Mouse (Mus musculus) inflammation-experienced regulatory T-cells, adult 16 weeks (primary cell): Measurements from ENCODE around the gene Zfp985. TPM values are rescaled to one million over a fixed set of nuclear protein-coding genes. Genes with fewer than 3 reads are reported as not detected.

Experiments
- polyA plus RNA-seq: library from polyadenylated mRNA; unstranded; fragments of 100-300 nt; shearing (Covaris generic); gene quantifications from one replicate; pipeline ENCODE4 v1.2.1, GENCODE M21; 2017

Zfp985 gene
- 1.4 TPM for polyA plus RNA-seq

DNA sequence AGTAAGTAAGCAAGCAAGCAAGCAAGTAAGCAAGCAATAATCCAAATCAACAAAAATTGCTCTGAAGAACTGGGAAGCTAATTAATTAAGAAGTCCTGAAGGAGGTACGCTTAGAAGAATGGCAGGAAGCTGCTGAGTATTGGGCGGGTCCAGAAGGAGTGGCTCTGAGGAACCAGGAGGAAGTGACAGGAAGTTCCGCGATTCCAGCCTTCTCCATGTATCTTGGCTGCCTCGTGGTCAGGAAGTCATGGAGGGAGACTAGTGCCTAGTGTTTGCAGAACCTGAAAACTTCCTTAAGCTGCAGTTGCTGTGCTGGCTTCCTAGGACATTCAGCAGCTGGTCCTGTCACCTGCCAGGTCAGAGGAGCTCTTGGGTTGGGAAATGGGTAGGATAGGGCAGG, at the start of gene Zfp985:
Zfp985 (plus strand) TSS at position 207 of the 400 bp plus-strand sequence.

DNA sequence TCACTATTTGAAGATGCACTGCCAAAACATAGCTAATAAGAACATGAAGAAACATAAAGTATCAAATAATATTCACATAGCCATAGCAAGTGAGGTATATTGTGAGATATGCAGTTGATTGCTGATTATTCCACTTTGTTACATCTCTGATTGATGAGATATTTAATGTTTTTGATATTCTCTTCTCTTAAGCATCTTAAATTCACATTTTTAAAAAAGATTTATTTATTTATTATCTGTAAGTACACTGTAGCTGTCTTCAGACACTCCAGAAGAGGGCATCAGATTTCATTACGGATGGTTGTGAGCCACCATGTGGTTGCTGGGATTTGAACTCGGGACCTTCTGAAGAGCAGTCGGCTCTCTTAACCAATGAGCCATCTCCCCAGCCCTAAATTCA, 13.2 kb upstream of the Zfp985 start, which contains the start of gene Gm16503:
Gm16503 (plus strand) TSS at position 301 of the 400 bp plus-strand sequence.

Other genes starting within 250 kb of the Zfp985 start
- 0.34 TPM for gene Zfp988, start 247.6 kb upstream of the Zfp985 start, polyA plus RNA-seq
- gene Zfp978, start 192.0 kb upstream of the Zfp985 start, polyA plus RNA-seq = not detected
- gene Zfp982, start 60.9 kb upstream of the Zfp985 start, polyA plus RNA-seq = 0.49 TPM
- gene Gm16503, start 13.1 kb upstream of the Zfp985 start, polyA plus RNA-seq = 0.26 TPM
- 0.17 TPM for gene Zfp979, start 89.2 kb downstream of the Zfp985 start, polyA plus RNA-seq
- gene Zfp534, start 149.3 kb downstream of the Zfp985 start, polyA plus RNA-seq = not detected